Mouse (Mus musculus) urinary bladder, postnatal 25 days (tissue): Measurements from ENCODE around the gene Adam30.

Experiments used
- DNase-seq: peaks from one replicate; pipeline ENCODE4 v3.0.0; 2022; ENCODE audit warnings: low spot score

Adam30 gene

DNA sequence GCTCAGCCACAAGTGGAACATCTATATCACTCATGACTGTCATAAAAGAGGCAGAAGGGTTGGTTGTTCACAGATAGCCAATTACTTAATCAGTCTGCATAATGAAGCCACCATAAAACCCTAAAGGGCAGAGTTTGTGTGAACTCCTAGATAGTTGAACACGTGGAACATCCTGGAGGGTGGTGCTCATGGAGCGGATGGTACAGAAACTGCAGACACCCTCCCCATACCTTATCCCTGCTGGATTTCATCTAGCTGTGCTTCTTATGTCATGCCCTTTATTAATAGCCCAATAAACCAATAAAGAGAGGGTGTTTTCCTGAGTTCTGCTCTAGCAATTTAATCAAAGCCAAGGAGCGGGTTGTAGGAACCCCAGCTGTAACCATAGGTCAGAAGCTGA lies 27.3 kb downstream of the Adam30 start:
- DNase-seq: no peak

DNA sequence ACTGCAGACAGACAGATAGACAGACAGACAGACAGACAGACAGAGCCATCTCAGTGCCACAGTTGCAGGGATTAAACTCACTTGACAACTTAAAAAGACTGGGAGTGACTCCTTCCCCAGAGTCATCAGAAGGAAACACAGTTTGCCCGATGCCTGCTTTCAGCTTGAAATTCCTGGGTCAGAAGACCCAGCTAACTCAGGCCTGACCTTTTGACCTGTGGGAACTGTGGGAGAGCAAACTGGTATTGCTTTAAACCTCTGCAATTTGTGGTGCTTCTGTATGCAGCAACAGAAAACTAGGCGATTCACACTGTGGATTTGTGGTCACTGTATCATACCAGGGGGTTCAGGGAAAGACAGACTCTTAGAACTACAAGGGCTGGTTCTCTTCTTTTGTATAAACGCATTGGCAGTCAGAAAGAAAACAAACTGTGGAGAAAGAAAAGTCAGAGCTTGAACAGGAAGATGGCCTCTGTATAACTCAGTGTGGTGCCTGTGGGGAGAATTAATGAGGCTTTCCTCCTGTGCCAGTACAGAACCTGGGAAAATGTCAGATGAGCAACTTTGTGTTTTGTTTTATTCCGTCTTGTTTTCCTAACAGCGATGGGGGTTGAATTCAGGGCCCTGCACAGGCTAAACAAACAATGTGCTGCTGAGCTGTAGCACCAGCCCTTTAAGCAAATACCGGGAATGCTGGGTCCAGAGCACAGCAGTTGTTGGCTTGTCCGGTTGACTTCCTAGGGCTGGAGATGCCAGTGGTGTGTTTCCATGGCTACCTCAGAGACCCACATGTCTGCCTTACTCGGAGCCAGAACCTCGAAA lies 37.5 kb downstream of the Adam30 start:
- no peak for DNase-seq

DNA sequence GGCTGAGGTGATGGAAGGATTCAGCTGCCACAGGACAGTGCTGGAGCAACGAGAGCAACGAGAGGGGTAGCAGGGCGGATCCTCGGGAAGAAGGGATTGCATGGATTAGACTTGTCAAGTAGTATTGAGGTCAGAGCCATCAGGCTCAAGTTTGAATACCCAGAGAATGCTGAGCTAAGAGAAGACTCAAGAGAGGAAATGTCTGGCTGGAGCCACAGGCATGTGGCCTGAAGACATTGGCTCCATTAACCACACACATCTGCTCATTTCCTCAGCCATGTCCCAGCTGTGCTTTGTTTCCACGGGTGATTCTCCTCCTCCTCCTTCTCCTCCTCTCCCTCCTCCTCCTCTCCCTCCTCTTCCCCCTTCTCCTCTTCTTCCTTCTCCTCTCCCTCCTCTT lies 39.3 kb downstream of the Adam30 start:
- no peak for DNase-seq

DNA sequence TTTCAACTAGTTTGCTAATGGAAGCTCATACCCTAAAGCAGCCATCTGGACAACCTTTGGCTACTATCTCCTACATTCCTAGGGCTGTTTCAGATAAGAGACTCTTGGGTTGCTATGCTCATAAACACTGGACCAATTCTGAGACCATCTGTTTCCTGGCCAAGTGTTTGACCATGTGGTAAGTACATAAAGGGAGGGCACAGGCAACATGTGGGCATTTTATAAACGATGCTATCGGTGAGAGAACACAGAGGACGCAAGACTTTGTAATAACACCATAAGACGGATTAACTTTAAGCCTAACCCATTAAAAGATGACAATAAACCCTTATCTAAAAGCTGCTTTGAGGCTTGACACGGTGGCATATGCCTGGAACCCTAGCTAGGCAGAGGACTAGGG lies 42.9 kb downstream of the Adam30 start:
- no peak for DNase-seq

DNA sequence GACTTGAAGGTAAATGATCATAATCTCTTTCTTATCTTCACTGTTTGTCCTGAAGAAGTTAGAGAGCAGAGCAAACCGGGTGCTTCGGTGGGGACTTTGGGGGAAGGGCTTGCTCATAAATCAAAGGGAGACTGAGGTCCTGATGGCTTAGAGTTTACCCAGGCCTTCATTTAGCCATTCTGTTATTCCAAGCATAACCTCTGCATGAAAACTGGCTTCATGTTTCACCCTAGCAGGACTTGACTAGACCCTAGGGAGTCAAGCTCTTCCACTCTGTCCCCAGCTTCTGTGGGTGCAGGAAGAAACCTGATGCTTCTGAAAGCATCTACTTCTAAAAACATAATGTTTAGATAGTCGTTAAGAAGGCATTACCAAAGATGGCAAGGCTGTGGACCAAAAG lies 46.5 kb downstream of the Adam30 start:
- DNase-seq: no peak

DNA sequence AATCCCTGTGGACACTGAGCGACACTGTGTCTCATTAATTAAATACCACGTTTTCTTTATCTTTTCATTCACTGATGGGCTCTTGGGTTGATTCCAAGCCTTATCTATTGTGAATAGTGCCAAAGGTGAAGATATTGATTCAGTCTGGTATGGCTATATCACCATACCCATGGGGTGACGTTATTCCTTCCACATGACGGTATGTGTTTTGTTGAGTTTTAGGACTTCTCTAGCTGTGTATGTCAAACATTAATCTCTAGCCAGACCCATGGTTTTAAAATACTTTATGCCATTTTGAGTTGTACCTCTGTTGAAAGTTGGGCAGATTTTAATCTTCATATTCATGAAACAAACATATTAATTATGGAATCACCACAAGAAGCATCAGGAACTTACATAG lies 48.7 kb downstream of the Adam30 start:
- DNase-seq: no peak

DNA sequence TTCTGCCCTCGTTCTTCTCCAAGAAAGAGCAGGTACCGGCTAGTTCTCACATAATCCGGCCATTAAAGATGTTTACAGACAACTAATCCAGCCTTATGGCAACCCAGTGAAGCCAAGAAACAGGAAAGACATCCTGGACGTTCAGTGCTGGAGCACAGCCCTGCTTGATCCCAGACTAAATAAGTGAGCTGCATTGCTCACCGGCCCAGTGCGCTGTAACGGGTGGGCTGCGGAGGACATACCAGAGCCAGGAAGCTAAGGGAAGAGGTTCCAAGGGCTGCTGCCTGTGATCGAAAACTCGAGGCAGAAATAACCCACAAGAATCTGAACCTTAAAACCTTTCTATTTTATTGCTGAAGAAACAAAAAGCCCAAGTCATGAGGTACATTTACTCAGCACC lies 50.4 kb downstream of the Adam30 start:
- no peak for DNase-seq

DNA sequence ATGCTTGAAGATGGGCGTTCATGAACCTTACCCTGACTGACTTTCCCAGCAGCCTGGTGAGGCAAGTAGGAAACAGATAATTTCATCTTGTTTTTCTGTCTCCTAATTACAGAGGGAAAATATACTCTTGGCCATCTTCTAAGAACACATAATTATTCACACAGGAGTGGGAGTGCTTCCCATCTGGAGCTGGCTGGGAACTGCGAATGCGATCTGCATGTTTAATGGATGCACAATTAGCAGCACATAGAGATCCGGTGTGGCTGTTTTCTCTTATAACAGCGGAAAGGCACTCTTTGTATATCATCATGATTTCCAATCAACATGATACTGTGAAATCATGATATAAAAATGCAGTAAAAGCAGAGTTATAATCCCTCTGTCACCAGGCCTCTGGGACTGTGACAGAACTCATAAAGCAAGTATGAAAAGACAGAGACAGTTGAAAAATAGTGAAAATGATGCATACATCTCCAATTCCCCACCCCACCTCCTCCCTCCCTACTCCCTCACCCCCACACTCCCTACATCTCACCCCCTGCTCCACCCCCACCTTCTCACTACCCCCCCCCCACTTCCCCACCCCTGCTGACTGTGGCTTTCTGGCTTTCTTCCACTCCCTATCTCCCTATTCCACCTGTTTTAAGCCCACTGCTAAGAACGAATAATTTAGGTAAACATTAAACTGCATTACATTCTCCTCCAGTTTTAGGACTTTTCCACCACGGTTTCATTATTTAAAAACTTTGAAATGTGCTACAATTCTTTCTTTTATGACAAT lies 51.1 kb downstream of the Adam30 start:
- DNase-seq: no peak
